Mouse (Mus musculus) midbrain, embryonic 12.5 days (tissue): ENCODE measurements around the gene Acacb. TPM values are rescaled to one million over a fixed set of nuclear protein-coding genes. Genes with fewer than 3 reads are reported as not detected.

Source experiments
- ATAC-seq: fragments of 200-750 bp; cut with Nextera tagmentation; 2 replicates; pipeline ENCODE4 v1.8.0; 2017; ENCODE audit warnings: low read depth, moderate TSS enrichment, moderate library complexity; ENCODE audit not compliant: low FRiP score
- H3K27ac ChIP-seq: fragments of 300-500 bp; sonication (generic); replicated peaks from 2 replicates; pipeline ENCODE4 v1.5.1; 2016; ENCODE audit warnings: mild to moderate bottlenecking
- H3K27me3 ChIP-seq: fragments of 300-500 bp; sonication (generic); 2 replicates; pipeline ENCODE4 v1.6.1; 2016; ENCODE audit warnings: mild to moderate bottlenecking
- H3K36me3 ChIP-seq: fragments of 300-500 bp; sonication (generic); 2 replicates; pipeline ENCODE4 v1.6.1; 2016
- H3K4me1 ChIP-seq: fragments of 300-500 bp; sonication (generic); 2 replicates; pipeline ENCODE4 v1.6.1; 2016
- H3K4me2 ChIP-seq: fragments of 300-500 bp; sonication (generic); replicated peaks from 2 replicates; pipeline ENCODE4 v1.6.1; 2016; ENCODE audit warnings: mild to moderate bottlenecking, moderate library complexity
- H3K4me3 ChIP-seq: fragments of 300-500 bp; sonication (generic); 2 replicates; pipeline ENCODE4 v1.5.1; 2016; ENCODE audit warnings: mild to moderate bottlenecking
- H3K9ac ChIP-seq: fragments of 300-500 bp; sonication (generic); replicated peaks from 2 replicates; pipeline ENCODE4 v1.6.1; 2016; ENCODE audit warnings: mild to moderate bottlenecking, moderate library complexity
- H3K9me3 ChIP-seq: fragments of 300-500 bp; sonication (generic); 2 replicates; pipeline ENCODE4 v1.6.1; 2016; ENCODE audit warnings: mild to moderate bottlenecking
- WGBS: fragments of 180-500 bp; shearing (Covaris S2); methylation state at CpG from one replicate; pipeline ENCODE4 v1.1.7; 2016; 5-methylcytosine and 5-hydroxymethylcytosine counted together
- polyA plus RNA-seq: library from polyadenylated mRNA; unstranded; fragments of >200 nt; fragmentation: Nextera tagmentation; extraction: Ambion mirVana; gene quantifications from 2 replicates; pipeline ENCODE4 v1.2.1, GENCODE M21; 2016

Acacb gene
- 2.5 and 3.1 TPM in 2 replicates for polyA plus RNA-seq

DNA sequence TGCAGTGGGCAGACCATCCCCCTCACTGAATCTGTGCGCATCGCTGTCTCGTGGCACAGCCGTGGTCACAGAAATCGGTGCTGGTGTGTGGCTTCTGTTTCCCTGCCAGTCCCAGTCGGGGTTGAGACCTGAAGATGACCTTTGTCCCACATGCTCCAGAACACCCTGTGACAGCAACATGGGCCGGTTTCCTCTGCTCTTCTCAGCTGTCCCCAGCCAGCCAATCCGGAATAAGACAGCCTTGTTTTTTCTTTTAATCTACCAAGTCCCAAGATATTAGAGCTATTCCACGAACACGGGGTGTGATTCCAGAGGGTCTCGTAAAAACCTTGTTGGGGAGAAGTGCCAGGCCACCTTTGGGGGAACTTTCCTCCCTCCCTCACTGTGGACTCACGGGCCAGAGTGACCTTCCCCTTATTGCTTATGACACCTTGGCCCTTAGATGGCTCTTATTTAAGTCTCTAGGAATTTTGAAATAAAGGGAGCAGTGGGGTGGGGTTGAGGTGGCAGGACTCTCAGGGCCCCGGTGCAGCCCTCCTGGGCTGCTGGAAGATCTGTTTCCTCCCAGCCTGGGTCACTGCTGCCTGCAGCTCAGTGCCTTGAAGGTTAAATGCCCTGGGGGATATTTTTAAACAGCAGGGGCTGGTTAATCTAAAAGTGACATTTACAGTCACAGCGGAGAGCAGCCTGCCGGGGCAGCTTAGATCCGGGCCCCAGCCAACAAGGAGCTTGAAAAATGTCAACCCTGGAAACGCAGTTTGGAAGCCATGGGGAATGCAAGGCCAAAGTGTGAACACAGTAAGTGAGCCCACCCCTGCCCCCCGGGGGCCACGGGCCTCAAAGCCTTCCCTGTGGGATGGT, at the start of gene Acacb:
Gene Acacb, plus strand, starts transcription at position 508 of the 861 bp plus-strand sequence.
- no peak within 1 kb of the TSS for H3K4me2 ChIP-seq
- peaks cover 6% of the 10 kb centered on the region; the same call in 1 of the 2 replicates for H3K4me1 ChIP-seq
- H3K4me3 ChIP-seq: no peak within 1 kb of the TSS
- no peak within 1 kb of the TSS for H3K9ac ChIP-seq
- 51% methylated on average over 19 of the region's 19 CpGs for WGBS
- H3K36me3 ChIP-seq: no peaks in the 10 kb centered on the region
- ATAC-seq: no peak
- no peak within 1 kb of the TSS for H3K27ac ChIP-seq
- no peaks in the 10 kb centered on the region for H3K9me3 ChIP-seq
- H3K27me3 ChIP-seq: no peaks in the 10 kb centered on the region

GRCm38 (mm10) chr5:114099709-114100389, 46.5 kb upstream of the Acacb start:
- H3K9ac ChIP-seq: peak overlapping the region; percentile 98
- peaks cover 14% of the 10 kb centered on the region for H3K4me1 ChIP-seq
- peaks cover 14% of the 10 kb centered on the region for H3K36me3 ChIP-seq
- no peaks in the 10 kb centered on the region for H3K9me3 ChIP-seq
- peak overlapping the region; percentile 82 for H3K27ac ChIP-seq
- 7% methylated on average over 37 of the region's 37 CpGs for WGBS
- no peaks in the 10 kb centered on the region for H3K27me3 ChIP-seq
- peak overlapping the region; percentile 98 for H3K4me3 ChIP-seq
- peak; percentile 91 for ATAC-seq
- H3K4me2 ChIP-seq: peak overlapping the region; percentile 100

DNA sequence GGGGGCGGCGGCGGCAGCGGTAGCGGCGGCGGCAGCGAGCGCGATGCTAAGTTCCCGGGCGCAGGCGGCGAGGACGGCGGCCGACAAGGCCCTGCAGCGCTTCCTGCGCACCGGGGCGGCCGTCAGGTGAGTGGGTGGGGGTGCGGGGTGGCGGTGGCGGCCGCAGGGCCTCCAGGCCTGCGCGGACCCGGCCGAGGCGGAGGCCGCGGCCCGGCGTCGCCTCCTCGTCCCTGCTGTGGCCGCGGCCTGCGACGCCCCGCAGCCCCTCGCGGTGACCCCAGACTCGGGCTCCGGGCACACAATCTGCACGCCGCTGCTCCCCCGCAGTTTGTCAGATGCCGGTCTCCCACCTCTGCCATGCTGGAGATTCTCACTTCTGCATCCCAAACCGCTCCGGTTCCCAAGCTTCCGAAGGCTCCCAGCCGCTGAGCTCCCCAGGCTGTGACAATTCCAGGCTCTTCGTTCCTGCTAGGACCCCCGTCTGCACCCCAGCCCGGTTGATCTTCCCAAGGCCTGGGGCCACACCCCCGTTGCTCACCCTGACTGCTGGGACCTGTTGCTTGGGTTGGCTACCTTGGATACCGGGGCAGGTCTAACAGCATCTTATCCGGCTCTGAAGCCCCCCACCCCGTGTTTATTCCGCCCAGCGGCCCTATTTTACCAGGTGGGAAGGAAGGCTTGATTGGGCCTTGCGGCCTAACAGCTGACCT, 45.8 kb upstream of the Acacb start:
- H3K4me1 ChIP-seq: peaks cover 14% of the 10 kb centered on the region
- ATAC-seq: peak; percentile 79
- H3K4me3 ChIP-seq: peak overlapping the region; percentile 98
- H3K4me2 ChIP-seq: peak overlapping the region; percentile 100
- H3K36me3 ChIP-seq: peaks cover 21% of the 10 kb centered on the region
- H3K27me3 ChIP-seq: no peaks in the 10 kb centered on the region
- no peaks in the 10 kb centered on the region for H3K9me3 ChIP-seq
- peak overlapping the region; percentile 82 for H3K27ac ChIP-seq
- peak overlapping the region; percentile 98 for H3K9ac ChIP-seq
- 3% methylated on average over 43 of the region's 64 CpGs for WGBS

- Histone ChIP-seq H3K4me3 (no peak overlapping the region), H3K4me2 (no peak overlapping the region), H3K27me3 (no peaks in the 10 kb centered on the region), H3K9ac (no peak overlapping the region), H3K9me3 (no peaks in the 10 kb centered on the region), H3K4me1 (peaks cover 14% of the 10 kb centered on the region), H3K36me3 (peaks cover 34% of the 10 kb centered on the region), H3K27ac (no peak overlapping the region)
- ATAC-seq: no peak
- 91% methylated on average over 4 of the region's 4 CpGs for WGBS
Observed at GRCm38 (mm10) chr5:114101873-114102272, 44.5 kb upstream of the Acacb start.

DNA sequence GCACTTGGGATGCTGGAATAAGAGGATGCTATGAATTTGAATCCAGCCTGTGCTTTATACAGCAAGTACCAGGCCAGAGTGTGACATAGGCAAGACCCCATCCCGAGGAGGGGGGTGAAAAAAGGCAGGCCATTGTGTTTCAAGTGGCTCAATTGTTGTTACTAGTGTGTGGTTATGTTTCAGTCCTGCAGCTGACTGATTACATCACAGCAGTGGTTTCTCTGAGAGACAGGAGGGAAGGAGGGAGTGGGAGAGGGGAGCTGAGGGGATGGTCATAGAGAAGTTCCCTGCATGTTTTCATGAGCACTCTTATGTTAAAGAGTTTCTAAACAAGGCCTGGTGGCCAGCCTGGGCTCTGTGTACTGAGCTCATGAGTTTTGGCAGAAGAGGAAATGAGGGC, 43.5 kb upstream of the Acacb start:
- Histone ChIP-seq H3K4me2 (no peak overlapping the region), H3K27me3 (no peaks in the 10 kb centered on the region), H3K4me3 (no peak overlapping the region), H3K36me3 (peaks cover 42% of the 10 kb centered on the region), H3K27ac (no peak overlapping the region), H3K9ac (no peak overlapping the region), H3K9me3 (no peaks in the 10 kb centered on the region), H3K4me1 (peaks cover 14% of the 10 kb centered on the region)
- no peak for ATAC-seq
- WGBS: 83% methylated on average over 1 of the region's 1 CpGs

GRCm38 (mm10) chr5:114106391-114106935, 39.9 kb upstream of the Acacb start:
- Histone ChIP-seq H3K4me2 (no peak overlapping the region), H3K9me3 (no peaks in the 10 kb centered on the region), H3K4me3 (no peak overlapping the region), H3K27ac (no peak overlapping the region), H3K36me3 (peaks cover 78% of the 10 kb centered on the region), H3K27me3 (no peaks in the 10 kb centered on the region), H3K4me1 (no peaks in the 10 kb centered on the region), H3K9ac (no peak overlapping the region)
- 91% methylated on average over 16 of the region's 16 CpGs for WGBS
- no peak for ATAC-seq

GRCm38 (mm10) chr5:114113334-114113733, 33.0 kb upstream of the Acacb start:
- no peak overlapping the region for H3K4me3 ChIP-seq
- H3K4me1 ChIP-seq: no peaks in the 10 kb centered on the region
- no peak overlapping the region for H3K27ac ChIP-seq
- WGBS: 85% methylated on average over 6 of the region's 6 CpGs
- H3K9me3 ChIP-seq: no peaks in the 10 kb centered on the region
- H3K27me3 ChIP-seq: no peaks in the 10 kb centered on the region
- H3K9ac ChIP-seq: no peak overlapping the region
- peaks cover 84% of the 10 kb centered on the region for H3K36me3 ChIP-seq
- no peak overlapping the region for H3K4me2 ChIP-seq
- ATAC-seq: no peak

DNA sequence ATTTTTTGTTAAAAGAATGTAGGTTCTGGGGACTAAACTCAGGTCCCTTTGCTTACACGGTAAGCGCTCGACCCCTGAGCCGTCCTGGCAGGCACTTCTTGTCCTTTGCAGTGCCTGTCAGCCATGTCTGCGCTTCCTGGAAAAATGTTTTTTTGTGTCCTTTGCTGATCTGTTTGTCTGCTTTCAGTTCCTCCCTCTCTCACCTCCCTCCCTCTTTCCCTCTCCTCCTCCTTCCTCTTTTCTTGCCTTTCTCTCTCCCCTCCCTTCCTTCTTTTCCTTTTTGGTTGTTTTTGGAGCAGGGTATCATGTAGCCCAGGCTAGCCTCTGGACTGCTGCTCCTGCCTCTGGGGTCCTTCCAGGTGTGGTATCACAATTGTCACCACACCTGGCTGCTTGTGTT, 31.3 kb upstream of the Acacb start:
- H3K9me3 ChIP-seq: no peaks in the 10 kb centered on the region
- no peak for ATAC-seq

DNA sequence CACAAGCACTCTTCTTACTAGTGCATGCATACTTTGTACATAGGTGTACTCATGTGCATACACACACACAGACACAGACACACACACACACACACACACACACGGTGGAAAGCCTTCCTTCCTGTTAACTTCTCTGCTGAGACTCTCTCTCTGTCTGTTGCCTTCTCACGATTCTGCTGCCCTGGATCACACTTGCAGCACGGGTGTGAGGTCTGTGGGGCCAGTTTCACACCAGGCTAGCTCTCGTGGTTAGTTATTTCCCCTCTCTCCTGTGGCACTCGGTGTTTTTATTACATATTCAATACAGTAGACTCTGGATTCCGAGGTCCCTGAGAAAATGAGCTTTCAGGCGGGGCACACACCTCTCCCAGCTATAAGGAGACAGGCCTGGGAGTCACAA, 29.7 kb upstream of the Acacb start:
- Histone ChIP-seq H3K4me1 (no peaks in the 10 kb centered on the region), H3K9me3 (no peaks in the 10 kb centered on the region), H3K4me3 (no peak overlapping the region), H3K4me2 (no peak overlapping the region), H3K27ac (no peak overlapping the region), H3K27me3 (no peaks in the 10 kb centered on the region), H3K36me3 (peaks cover 83% of the 10 kb centered on the region), H3K9ac (no peak overlapping the region)
- WGBS: 87% methylated on average over 7 of the region's 7 CpGs
- no peak for ATAC-seq

More for the DNA sequence above, 31.3 kb upstream of the Acacb start:
- no peak overlapping the region for H3K27ac ChIP-seq
- WGBS: 80% methylated on average over 5 of the region's 5 CpGs
- H3K27me3 ChIP-seq: no peaks in the 10 kb centered on the region
- H3K4me3 ChIP-seq: no peak overlapping the region
- H3K36me3 ChIP-seq: peaks cover 83% of the 10 kb centered on the region
- H3K4me1 ChIP-seq: no peaks in the 10 kb centered on the region
- no peak overlapping the region for H3K4me2 ChIP-seq
- H3K9ac ChIP-seq: no peak overlapping the region

DNA sequence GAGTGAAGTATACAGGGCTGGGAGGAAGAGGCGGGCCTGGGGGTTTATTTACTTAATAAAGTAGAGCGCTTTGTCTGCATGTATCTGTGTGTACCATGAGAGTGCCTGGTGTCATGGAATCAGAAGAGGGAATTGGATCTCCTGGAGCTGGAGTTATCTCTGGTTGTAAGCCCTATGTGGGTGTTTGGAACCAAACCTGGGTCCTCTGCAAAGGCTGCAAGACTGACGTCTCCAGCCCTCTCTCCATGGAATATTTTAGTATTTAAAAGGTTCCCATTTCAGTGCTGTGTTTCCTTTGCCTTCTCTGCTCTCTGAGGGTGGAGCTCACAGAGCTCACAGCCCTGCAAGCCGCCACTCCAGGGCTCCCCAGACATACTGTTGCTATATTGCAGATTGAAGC, 26.5 kb upstream of the Acacb start:
- WGBS: 81% methylated on average over 4 of the region's 4 CpGs
- Histone ChIP-seq H3K27me3 (no peaks in the 10 kb centered on the region), H3K27ac (no peak overlapping the region), H3K4me3 (no peak overlapping the region), H3K36me3 (peaks cover 90% of the 10 kb centered on the region), H3K4me1 (no peaks in the 10 kb centered on the region), H3K9me3 (no peaks in the 10 kb centered on the region), H3K4me2 (no peak overlapping the region), H3K9ac (no peak overlapping the region)
- ATAC-seq: no peak

DNA sequence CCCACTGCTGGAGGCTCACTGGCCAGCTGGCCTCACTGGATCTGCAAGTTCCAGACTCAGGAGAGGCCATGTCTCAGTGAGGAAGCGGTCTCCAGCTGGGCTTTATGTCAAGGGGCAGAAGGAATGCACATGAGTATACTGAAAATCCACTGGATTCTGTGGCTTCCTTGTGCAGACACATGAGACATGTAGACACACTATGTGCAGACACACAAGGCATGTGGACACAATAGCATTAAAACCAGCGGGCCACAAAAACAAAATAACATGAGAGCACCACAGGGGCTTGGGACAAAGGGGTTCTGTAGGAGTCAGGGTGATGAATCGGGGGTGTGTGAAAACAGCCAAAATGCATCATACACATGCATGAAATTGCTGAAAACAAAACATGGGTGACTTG, 20.3 kb upstream of the Acacb start:
- H3K36me3 ChIP-seq: peaks cover 38% of the 10 kb centered on the region
- no peaks in the 10 kb centered on the region for H3K9me3 ChIP-seq
- WGBS: 93% methylated on average over 3 of the region's 3 CpGs
- ATAC-seq: no peak
- H3K4me1 ChIP-seq: peaks cover 14% of the 10 kb centered on the region
- no peaks in the 10 kb centered on the region for H3K27me3 ChIP-seq
- H3K4me2 ChIP-seq: no peak overlapping the region
- H3K9ac ChIP-seq: no peak overlapping the region
- no peak overlapping the region for H3K4me3 ChIP-seq
- no peak overlapping the region for H3K27ac ChIP-seq
